Mouse (Mus musculus) liver, embryonic 14.5 days (tissue): ENCODE results near the gene Magoh.

ENCODE experiments used
- CTCF ChIP-seq: IDR thresholded peaks from 2 replicates; pipeline ENCODE4 v1.5.1; 2016; ENCODE audit warnings: antibody characterized with exemption, low read depth, control low read depth
- EP300 ChIP-seq: IDR thresholded peaks from 2 replicates; pipeline ENCODE4 v1.6.1; 2016; ENCODE audit warnings: antibody characterized with exemption, low read depth

- TF ChIP-seq CTCF (no peak), EP300 (no peak)
Measured at GRCm38 (mm10) chr4:107848546-107848945, 31.0 kb upstream of the Magoh start.
